ENCODE assay signal across 9 mouse cellular contexts in the genomic region with DNA sequence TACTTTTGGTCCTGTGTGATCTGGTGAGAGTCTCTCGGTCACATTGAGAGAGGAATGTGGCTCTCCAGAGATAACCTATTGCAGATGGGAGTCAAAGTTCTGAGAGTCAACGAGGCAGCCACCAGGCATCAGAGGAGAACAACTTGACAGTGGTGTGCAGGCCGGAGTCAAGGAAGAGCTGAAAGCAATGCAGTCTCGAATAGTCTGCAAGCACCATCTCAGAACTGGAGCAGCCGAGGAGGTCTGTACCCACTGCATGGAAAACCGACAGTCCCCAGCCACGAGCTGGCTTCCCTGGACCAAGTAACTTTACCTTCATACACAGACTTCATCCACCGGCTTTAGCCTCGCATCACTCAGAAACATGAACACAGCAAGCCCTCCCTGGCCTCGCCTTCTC. TPM values are rescaled to one million over a fixed set of nuclear protein-coding genes. Genes with fewer than 3 reads are reported as not detected.
DNase-seq lines count a peak whose midpoint lies in the region; TF ChIP-seq lines count a peak whose summit lies in the region.
"Had no signal": no experiment of that assay in that cellular context is flagged by ENCODE, and none has a peak within 500 bp of the region (broad histone marks: within the 10 kb centered on the region; RNA-seq: fewer than 3 reads in every experiment).

No protein-coding gene starts in this region.

- no peak overlapping the region for H3K27ac ChIP-seq in heart, adult 2 months
- H3K27ac ChIP-seq in ES-E14 (ENCODE audit: insufficient read depth, low read depth, low read length, poor library complexity, severe bottlenecking) (no peak overlapping the region), macrophage (no peak overlapping the region)
- H3K27ac ChIP-seq in hindbrain, embryonic 10.5 days = no peak overlapping the region; the same call in 1 of the 2 replicates

- H3K36me3 ChIP-seq in heart, adult 2 months (ENCODE audit: control insufficient read depth, insufficient read depth, low read length) = no peaks in the 10 kb centered on the region
- H3K36me3 ChIP-seq in ES-E14 (ENCODE audit: control insufficient read depth, insufficient read depth, low read length, poor library complexity, severe bottlenecking) (peaks cover 25% of the 10 kb centered on the region), macrophage (ENCODE audit: inconsistent target) (peaks cover 38% of the 10 kb centered on the region)
- H3K36me3 ChIP-seq in hindbrain, embryonic 10.5 days = peaks cover 52% of the 10 kb centered on the region

- H3K4me1 ChIP-seq in heart, adult 2 months (ENCODE audit: control insufficient read depth, insufficient read depth, low read length) = peaks cover 10% of the 10 kb centered on the region
- H3K4me1 ChIP-seq in ES-E14 (ENCODE audit: control insufficient read depth in 2 of 2, insufficient read depth in 2 of 2, low read length in 2 of 2, poor library complexity in 1 of 2) = 0 out of 4 replicates have a peak, but pooled peaks cover 2% of the 10 kb centered on the region in 2 experiments
- peaks cover 24% of the 10 kb centered on the region for H3K4me1 ChIP-seq in hindbrain, embryonic 10.5 days (replicated peaks)

- H3K79me2 ChIP-seq in heart, adult 2 months (replicated peaks; ENCODE audit: control insufficient read depth, insufficient read depth, low read length) = no peaks in the 10 kb centered on the region; the same call in 1 of the 2 replicates
- peaks cover 23% of the 10 kb centered on the region for H3K79me2 ChIP-seq in macrophage (ENCODE audit: inconsistent target)

- TF ChIP-seq EP300 in heart, adult 2 months (IDR thresholded peaks at IDR 0.05; ENCODE audit: insufficient read depth, low read depth, low read length) = no peak

- 54% methylated on average over 10 of the region's 10 CpGs for WGBS in heart, adult 2 months
- WGBS in hindbrain, embryonic 10.5 days = 82% methylated on average over 10 of the region's 10 CpGs
- 96% methylated on average over 9 of the region's 10 CpGs for WGBS in macrophage (ENCODE audit: missing documents)

- peak overlapping the region; percentile 65 for H3K4me3 ChIP-seq in heart, adult 2 months
- H3K4me3 ChIP-seq in ES-E14 (ENCODE audit: insufficient read depth in 1 of 2, low read depth in 1 of 2, low read length in 2 of 2, poor library complexity in 1 of 2, severe bottlenecking in 1 of 2) (peak overlapping the region; percentile 83 to 98; a peak in 2 of 4 replicates), macrophage (ENCODE audit: inconsistent target) (peak overlapping the region; percentile 62; the same call in 1 of the 2 replicates)
- H3K4me3 ChIP-seq in hindbrain, embryonic 10.5 days = peak overlapping the region; percentile 79

- H3K9me3 ChIP-seq in ES-E14 (ENCODE audit: control insufficient read depth, insufficient read depth, low read depth, low read length) = no peaks in the 10 kb centered on the region
- H3K9me3 ChIP-seq in hindbrain, embryonic 10.5 days = no peaks in the 10 kb centered on the region

- TF ChIP-seq POLR2A in heart, adult 2 months (IDR thresholded peaks at IDR 0.05; ENCODE audit: insufficient read depth, low read depth, low read length) = no peak

- peak overlapping the region; percentile 14; the same call in 1 of the 2 replicates for H3K9ac ChIP-seq in heart, adult 2 months (ENCODE audit: low read depth, low read length)
- peak overlapping the region; percentile 54 for H3K9ac ChIP-seq in ES-E14 (ENCODE audit: insufficient read depth, low read depth, low read length, poor library complexity, severe bottlenecking)

- intact Hi-C loops in heart, adult 2 months (cut with DNase I) = no loop called here
- intact Hi-C loops in gastrocnemius, postnatal 14 days (cut with DNase I; ENCODE audit: low total_unique reads) = no loop called here

- no peak for TF ChIP-seq CTCF in heart, adult 2 months (IDR thresholded peaks at IDR 0.05)

- no peak for DNase-seq in heart, adult 2 months
- no peak for DNase-seq in heart, adult 8-10 months (ENCODE audit: low spot score)
- DNase-seq in ES-E14 (ENCODE audit: low read depth, low spot score) = no peak
- DNase-seq in hindbrain, embryonic 10.5 days (ENCODE audit: low spot score) = no peak
- no peak for DNase-seq in ovary, adult 18-20 months (ENCODE audit: low spot score)
- no peak for DNase-seq in gastrocnemius, postnatal 14 days
- DNase-seq in urinary bladder, postnatal 14 days (ENCODE audit: low spot score) = no peak
- DNase-seq: right cerebral cortex, postnatal 25 days had no signal

- in situ Hi-C loops in ES-E14 (cut with MboI; ENCODE audit: low sequenced_read_pairs in 2 of 2, unreplicated experiment in 2 of 2) = no loop called here

- no peaks in the 10 kb centered on the region for H3K27me3 ChIP-seq in heart, adult 2 months (ENCODE audit: control insufficient read depth, insufficient read depth, low read length)
- H3K27me3 ChIP-seq in hindbrain, embryonic 10.5 days (ENCODE audit: insufficient read depth, poor library complexity, severe bottlenecking) = no peaks in the 10 kb centered on the region

TF ChIP-seq in ES-E14, 5 proteins besides CTCF, POLR2A, EP300 and RAD21:
- no peak for TF ChIP-seq HCFC1 (IDR thresholded peaks at IDR 0.05; ENCODE audit: borderline replicate concordance, insufficient read depth, low read length)
- no peak for TF ChIP-seq ZNF384 (IDR thresholded peaks at IDR 0.05; ENCODE audit: low read depth, low read length)
- no peak for TF ChIP-seq MAFK (IDR thresholded peaks at IDR 0.05; ENCODE audit: insufficient read depth, low read depth, low read length)
- TF ChIP-seq CHD2 (IDR thresholded peaks at IDR 0.05; ENCODE audit: low read depth, low read length) = no peak
- no peak for TF ChIP-seq ZC3H11A (IDR thresholded peaks at IDR 0.05; ENCODE audit: borderline replicate concordance, low read depth, low read length)

RNA-seq across cellular contexts. Expression of gene Paxip1, which starts 1.9 kb away (rescaled TPM):
- 10 to 100 TPM; 14.6 to 18.8 TPM for total RNA-seq in heart, adult 2 months (2021)
- polyA plus RNA-seq in heart, adult 2 months (2012; rRNA removed) = 11.5 and 12.2 TPM in 2 replicates
- total RNA-seq in heart, adult 8-10 months (2022) = 10 to 100 TPM; 14.7 to 19.6 (median 17.5) TPM
- total RNA-seq in ES-E14 (2012; rRNA removed) = 48.8 and 49.3 TPM in 2 replicates
- 48.7 and 55.6 TPM in 2 replicates for polyA plus RNA-seq in hindbrain, embryonic 10.5 days (2016; fragmentation: Nextera tagmentation; extraction: Ambion mirVana)
- 10 to 100 TPM; 30.3 to 95.8 (median 56.7) TPM for total RNA-seq in macrophage (2018; cell fraction: chromatin; rRNA removed)
- total RNA-seq in macrophage (2018; cell fraction: cytosol; rRNA removed) = 10 to 100 TPM in 3 of 26 experiments, 1 to 10 TPM in 23; 4.1 to 10.1 (median 7.5) TPM
- 10 to 100 TPM in 25 of 26 experiments, 1 to 10 TPM in 1; 8.6 to 67.5 (median 27.0) TPM for total RNA-seq in macrophage (2018; cell fraction: nucleus; rRNA removed)
- 7.1 to 12.2 TPM (median 7.3 TPM) in 3 replicates for polyA plus RNA-seq in macrophage (2018)
- total RNA-seq in gastrocnemius, postnatal 14 days (2021) = 10 to 100 TPM in 1 of 2 experiments, 1 to 10 TPM in 1; 9.1 to 14.3 TPM

RNA-seq across cellular contexts. Expression of gene Htr5a, which starts 52.4 kb away (rescaled TPM):
- total RNA-seq in heart, adult 2 months (2021) = not detected
- not detected in 2 replicates for polyA plus RNA-seq in heart, adult 2 months (2012; rRNA removed)
- total RNA-seq in heart, adult 8-10 months (2022) = not detected
- total RNA-seq in ES-E14 (2012; rRNA removed) = 0.04 TPM in 1 of 2 replicates, not detected in the other
- polyA plus RNA-seq in hindbrain, embryonic 10.5 days (2016; fragmentation: Nextera tagmentation; extraction: Ambion mirVana) = 0.07 TPM in 1 of 2 replicates, not detected in the other
- not detected for total RNA-seq in macrophage (2018; cell fraction: chromatin; rRNA removed)
- total RNA-seq in macrophage (2018; cell fraction: cytosol; rRNA removed) = not detected
- not detected for total RNA-seq in macrophage (2018; cell fraction: nucleus; rRNA removed)
- not detected in 3 replicates for polyA plus RNA-seq in macrophage (2018)
- not detected for total RNA-seq in gastrocnemius, postnatal 14 days (2021)
